ENCODE assay signal across 16 mouse cellular contexts in the genomic region with DNA sequence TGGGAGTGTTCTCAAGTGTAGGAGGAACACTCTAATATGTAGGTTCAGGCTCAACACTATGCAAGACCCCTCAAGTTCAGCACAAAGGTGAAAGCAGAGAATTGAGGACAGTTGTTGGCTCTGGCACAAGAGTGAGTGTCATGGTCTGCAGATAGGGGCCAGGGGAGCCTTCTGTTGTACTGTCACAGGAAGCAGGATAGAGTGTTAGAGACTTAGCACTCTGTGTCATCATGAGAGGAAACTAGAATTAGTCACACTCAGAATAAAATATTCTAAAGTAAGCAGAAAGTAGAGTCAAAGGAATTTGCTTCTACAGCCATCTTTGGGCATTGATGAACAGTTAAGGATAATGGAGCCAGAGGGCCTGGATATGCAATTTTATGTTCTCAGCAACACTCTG. TPM values are rescaled to one million over a fixed set of nuclear protein-coding genes. Genes with fewer than 3 reads are reported as not detected.
"Had no signal": no experiment of that assay in that cellular context is flagged by ENCODE, and none has a peak within 500 bp of the region (broad histone marks: within the 10 kb centered on the region; RNA-seq: fewer than 3 reads in every experiment).

No protein-coding gene starts in this region.

- DNase-seq: kidney, adult 8-10 months; kidney, postnatal 25 days; layer of hippocampus, adult 9-11 months; liver; liver, embryonic 13.5 days; liver, postnatal 0 days; lung, postnatal 10 days; thymus, postnatal 36 days had no signal

- H3K27me3 ChIP-seq: limb, embryonic 12.5 days; liver, embryonic 13.5 days; megakaryocyte, embryonic 14.5 days; midbrain, embryonic 15.5 days; neural tube, embryonic 12.5 days had no signal

- H3K27ac ChIP-seq: limb, embryonic 12.5 days; liver, embryonic 13.5 days; macrophage; midbrain, embryonic 15.5 days; neural tube, embryonic 12.5 days had no signal

- H3K9ac ChIP-seq: limb, embryonic 12.5 days; liver, embryonic 13.5 days; liver, postnatal 0 days; midbrain, embryonic 15.5 days; neural tube, embryonic 12.5 days had no signal

- ATAC-seq: liver, postnatal 0 days; midbrain, embryonic 15.5 days had no signal

- H3K36me3 ChIP-seq: limb, embryonic 12.5 days; liver, embryonic 13.5 days; midbrain, embryonic 15.5 days; neural tube, embryonic 12.5 days had no signal

- H3K9me3 ChIP-seq: limb, embryonic 12.5 days; liver, embryonic 13.5 days; megakaryocyte, embryonic 14.5 days; midbrain, embryonic 15.5 days; neural tube, embryonic 12.5 days had no signal

- H3K4me1 ChIP-seq: limb, embryonic 12.5 days; liver, embryonic 13.5 days; megakaryocyte, embryonic 14.5 days; midbrain, embryonic 15.5 days; neural tube, embryonic 12.5 days had no signal

- H3K4me3 ChIP-seq: limb, embryonic 12.5 days; liver, embryonic 13.5 days; megakaryocyte, embryonic 14.5 days; midbrain, embryonic 15.5 days; neural tube, embryonic 12.5 days had no signal

- H3K4me2 ChIP-seq: limb, embryonic 12.5 days; liver, embryonic 13.5 days; midbrain, embryonic 11.5 days; midbrain, embryonic 15.5 days; neural tube, embryonic 12.5 days had no signal

RNA-seq across cellular contexts. Expression of a gene that starts 31.7 kb away (rescaled TPM):
- total RNA-seq: monocyte, adult 5-6 weeks; neutrophil, adult 5-6 weeks had no signal
- polyA plus RNA-seq: liver, postnatal 0 days; macrophage had no signal
